Mouse (Mus musculus) frontal cortex, postnatal 36 days (tissue): ENCODE results near the gene Gad2.
"Not testable (repeated sequence)": the region's sequence is repeated elsewhere in the genome, so short reads cannot be mapped to it uniquely, and the experiment has no call there.

Experiments
- DNase-seq, 2 experiments: peaks; one replicate each; pipeline ENCODE4 v3.0.0; 2022; ENCODE audit warnings: low spot score in 2 of 2

The Gad2 gene

GRCm38 (mm10) chr2:22621828-22622731, at the start of gene Gad2:
Gad2 (plus strand) TSS chr2:22622205.
- DNase-seq, result no peak

DNA sequence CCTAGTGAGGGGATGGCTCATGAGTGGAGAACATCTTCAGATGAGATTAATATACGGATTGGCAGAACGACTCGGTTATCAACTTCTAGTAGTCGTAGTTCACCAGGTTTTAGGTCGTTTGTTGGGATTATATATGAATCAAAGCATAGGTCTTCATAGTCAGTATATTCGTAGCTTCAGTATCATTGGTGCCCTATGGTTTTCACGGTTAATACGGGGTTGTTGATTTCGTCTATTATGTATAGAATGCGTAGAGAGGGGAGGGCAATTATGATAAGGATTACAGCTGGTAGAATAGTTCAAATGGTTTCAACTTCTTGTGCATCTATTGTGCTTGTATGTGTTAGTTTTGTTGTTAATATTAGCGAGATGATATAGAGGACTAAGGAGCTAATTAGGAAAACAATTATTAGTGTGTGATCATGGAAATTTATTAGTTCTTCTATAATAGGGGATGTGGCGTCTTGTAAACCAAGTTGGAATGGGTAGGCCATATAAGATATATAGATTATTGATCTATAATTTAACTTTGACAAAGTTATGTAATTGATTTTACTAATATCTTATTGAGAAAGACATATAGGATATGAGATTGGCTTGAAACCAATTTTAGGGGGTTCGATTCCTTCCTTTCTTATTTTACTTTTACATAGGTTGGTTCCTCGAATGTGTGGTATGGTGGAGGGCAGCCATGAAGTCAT, 34.4 kb upstream of the Gad2 start:
- not testable (repeated sequence) for DNase-seq

GRCm38 (mm10) chr2:22588170-22588541, 33.8 kb upstream of the Gad2 start:
- not testable (repeated sequence) for DNase-seq

GRCm38 (mm10) chr2:22588673-22589381, 33.2 kb upstream of the Gad2 start:
- not testable (repeated sequence) for DNase-seq

DNA sequence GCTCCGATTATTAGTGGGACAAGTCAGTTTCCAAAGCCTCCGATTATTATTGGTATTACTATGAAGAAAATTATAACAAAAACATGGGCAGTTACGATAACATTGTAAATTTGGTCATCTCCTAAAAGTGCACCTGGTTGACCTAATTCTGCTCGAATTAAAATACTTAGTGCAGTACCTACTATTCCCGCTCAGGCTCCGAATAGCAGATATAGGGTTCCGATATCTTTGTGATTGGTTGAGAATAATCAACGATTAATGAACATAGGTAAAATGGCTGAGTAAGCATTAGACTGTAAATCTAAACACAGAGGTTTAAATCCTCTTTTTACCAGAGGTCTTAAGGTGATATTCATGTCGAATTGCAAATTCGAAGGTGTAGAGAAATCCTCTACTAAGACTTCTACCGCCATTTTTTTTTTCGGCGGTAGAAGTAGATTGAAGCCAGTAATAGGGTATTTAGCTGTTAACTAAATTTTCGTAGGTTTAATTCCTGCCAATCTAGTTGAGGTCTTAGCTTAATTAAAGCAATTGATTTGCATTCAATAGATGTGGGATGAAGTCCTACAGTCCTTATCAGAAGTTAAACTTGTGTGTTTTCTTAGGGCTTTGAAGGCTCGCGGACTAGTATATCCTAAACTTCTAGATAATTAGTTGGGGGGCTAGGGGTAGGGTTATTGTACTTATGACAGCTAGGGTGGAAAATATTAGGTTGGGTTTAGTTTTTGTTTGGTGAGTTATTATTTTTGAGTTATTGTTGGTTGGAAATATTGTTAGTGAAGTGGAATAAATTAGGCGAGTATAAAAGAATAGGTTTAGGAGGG, 32.4 kb upstream of the Gad2 start:
- not testable (repeated sequence) for DNase-seq

DNA sequence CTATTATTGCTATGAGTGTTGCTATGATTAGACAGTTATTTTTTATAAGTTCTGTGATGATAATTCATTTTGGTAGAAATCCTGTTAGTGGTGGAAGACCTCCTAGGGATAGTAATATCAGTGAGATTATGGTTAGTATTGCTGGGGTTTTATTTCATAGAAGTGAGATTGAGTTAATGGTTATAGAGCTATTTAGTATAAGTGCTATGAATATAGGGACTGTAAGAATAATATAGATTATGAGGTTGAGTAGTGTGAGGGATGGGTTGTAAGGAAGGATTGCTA, 31.9 kb upstream of the Gad2 start:
- DNase-seq, result no peak

- DNase-seq, result no peak
Observed at GRCm38 (mm10) chr2:22617951-22618350, 4.1 kb upstream of the Gad2 start.

DNA sequence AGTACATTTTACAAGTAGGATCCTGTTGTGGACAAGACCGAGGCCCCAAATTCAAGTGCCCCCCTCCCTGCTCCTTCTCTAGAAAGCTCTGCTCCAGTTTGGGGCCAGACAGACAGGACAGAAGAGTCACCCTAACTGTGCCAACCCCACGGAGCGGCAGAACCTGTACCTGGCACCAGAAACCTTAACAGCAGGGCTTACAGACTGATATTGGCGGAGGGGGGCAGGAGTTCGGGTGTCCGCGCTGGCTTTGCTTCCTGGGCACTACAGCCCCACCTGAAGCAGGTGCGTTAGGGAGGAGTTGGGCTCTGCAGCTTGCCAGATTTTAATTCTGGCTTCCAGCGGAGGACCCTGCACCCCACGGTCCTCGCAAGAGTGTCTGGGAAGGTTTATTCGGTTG, 2.6 kb upstream of the Gad2 start:
- no peak for DNase-seq

DNA sequence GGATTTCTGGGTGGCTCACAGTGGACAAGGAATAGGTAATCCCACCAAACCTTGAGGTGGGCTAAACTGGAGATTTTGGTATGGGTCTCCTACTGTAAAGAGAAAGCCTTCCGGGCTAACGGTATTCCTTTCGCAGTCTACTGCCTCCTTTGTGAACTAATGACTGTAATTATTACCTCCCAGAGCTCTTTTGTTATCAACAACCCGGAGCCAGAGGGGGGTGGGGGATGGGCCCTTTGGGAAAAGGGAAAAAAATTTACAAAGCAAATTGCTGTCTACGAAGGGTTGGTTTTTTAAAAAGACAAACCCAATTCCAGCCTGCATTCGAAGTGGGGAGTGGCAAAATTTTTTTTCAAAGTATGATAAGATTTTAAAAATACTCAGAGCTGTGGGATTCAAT, 2.0 kb upstream of the Gad2 start:
- DNase-seq, result no peak

DNA sequence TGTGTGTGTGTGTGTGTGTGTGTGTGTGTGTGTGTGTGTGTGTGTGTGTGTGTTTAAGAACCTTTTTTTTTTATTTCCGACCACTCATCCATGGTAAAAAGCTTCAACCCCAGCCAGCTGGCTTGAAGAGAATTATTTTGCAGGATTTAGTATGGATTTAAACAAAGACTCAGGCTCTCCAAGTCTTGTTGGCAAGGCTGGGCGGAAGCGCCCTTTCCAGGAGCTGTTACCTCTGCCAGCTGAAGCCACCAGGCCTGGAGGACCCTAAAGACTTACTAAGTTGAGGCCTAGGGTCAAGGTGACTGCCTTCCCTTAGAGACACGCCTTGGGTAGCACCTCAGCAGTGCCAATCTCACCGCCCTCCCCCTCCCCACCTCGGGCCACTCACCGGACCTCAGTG, 1.5 kb upstream of the Gad2 start:
- DNase-seq, result no peak

GRCm38 (mm10) chr2:22620978-22621827, 802 bp upstream of the Gad2 start:
- DNase-seq, result no peak

GRCm38 (mm10) chr2:22623111-22624070, 1.4 kb downstream of the Gad2 start:
- no peak for DNase-seq

DNA sequence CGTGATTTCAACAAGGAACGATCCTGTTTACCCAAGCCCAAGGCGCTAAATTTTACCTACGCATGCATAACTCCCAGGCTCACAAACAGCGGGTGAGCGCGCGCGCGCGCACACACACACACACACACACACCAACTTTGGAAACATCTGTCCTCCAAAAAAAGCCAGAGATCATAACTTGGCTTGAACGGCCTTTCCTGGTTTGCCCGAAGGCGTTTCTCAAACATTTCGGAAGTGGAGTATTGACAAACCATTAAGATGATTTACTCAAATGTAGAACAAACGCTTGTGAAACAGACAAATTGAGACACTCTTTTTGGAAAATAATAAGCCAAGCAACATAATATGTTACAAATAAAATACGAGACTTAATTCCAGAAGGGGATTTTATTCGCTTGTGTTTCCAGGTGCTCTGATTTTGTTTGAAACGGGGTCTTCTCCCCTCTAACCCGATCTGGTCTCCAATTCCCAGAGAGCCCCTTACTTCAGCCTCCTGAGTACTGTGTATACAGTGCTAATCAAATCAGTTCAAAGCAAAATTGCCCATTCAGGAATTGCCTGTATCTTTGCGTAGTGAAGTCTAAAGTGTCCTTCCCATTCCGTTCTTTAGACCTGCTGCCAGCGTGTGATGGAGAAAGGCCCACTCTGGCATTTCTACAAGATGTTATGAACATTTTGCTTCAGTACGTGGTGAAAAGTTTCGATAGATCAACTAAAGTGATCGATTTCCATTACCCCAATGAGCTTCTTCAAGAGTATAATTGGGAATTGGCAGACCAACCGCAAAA, 2.4 kb downstream of the Gad2 start:
- DNase-seq, result no peak

DNA sequence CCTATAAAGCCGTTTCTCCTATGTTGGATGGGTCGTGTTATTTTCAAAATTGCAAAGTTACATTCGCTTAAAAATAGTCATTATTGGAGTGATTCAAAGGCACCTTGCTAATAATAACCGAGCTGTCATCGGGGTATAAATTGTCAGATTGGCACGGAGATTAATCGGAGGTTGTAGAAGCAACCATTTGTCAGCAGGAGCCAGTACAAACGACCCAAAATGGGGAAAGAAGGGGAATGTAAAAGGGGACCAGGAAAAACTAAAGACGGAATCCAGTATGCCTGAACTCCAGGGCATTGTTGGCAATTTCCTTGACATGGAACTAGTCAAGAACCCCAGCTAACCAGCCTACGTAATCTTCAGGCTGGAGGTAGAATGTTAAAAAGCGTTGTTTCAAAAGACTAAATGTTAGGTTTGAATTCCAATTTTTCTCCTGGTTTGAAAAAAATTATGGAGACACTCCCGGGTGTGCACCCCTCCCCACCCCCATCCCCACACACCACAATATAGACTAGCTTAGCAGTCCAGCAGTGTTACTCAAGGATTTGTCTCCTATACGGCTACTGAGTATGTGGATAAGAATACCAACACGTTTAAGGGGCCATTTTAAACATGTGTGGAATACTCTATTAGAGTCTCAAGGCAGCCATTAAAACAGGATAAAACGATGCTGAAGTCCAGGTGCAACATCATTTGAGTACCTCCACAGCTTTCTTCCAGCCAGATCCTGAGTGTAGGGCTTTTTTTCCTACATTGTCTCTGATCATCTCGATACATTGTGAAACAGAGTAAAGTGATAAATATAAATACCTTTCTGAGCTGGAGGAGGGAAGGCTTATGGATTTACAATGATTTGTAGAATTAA, 3.3 kb downstream of the Gad2 start:
- DNase-seq, result no peak

GRCm38 (mm10) chr2:22627147-22627666, 5.2 kb downstream of the Gad2 start:
- no peak for DNase-seq

DNA sequence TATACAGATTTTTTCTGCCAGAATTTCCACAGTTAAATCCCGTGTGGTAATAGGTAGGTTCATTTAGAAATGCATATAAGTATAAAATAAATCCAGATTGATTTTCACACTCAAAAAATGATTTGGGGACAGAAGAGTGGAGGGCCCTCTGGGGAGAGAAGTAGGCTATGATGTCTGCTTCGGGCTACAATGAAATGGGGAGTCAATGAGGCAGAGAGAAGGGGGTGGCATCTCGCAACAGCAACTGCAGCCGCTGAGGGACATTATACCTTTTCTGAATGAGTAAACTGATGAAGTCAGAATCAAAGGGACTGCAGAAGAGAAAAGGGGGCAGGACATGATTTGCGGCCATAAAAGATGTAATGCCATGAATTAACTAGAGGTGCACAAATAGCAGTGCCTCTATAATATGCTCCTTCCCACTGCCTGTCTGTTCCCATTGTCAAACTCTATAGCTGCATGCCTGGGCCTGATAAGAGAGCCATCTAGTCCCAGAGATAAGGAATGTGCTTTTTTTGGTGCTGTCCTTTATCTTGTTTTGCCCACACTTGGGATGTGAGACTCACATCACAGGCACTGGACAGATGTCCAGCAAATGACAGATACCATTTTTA, 5.9 kb downstream of the Gad2 start:
- no peak for DNase-seq

DNA sequence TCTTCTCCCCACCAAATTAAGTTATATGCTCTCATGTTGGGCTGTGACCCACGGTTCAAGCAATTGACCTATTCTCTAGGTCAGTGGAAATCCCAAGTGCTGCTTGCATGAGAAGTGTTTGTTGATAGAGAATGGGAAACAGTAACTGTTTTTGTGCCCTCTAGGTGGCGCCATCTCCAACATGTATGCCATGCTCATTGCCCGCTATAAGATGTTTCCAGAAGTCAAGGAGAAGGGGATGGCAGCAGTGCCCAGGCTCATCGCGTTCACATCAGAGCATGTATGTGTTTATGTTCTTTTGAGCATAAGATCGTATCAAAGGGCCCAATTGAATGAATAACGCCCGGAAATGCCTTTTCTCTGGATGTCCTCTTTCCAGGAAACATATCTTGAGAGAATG, 12.8 kb downstream of the Gad2 start:
- DNase-seq, result no peak
